Mouse (Mus musculus) activated CD4-positive, CD25-positive, alpha-beta regulatory T cell, adult 4 months (primary cell): ENCODE measurements at regions not wholly inside any gene's neighbourhood (a gene's known extent, or its start where the extent isn't known, plus 50 kb on each side); places are given as distances from the start of the nearest gene placed in this dataset.

ENCODE experiments used
- ATAC-seq: one replicate; pipeline ENCODE4 v1.8.0; 2017

GRCm38 (mm10) chr11:113032487-113033228, 250.6 kb downstream of the Sox9 start:
- no peak for ATAC-seq

GRCm38 (mm10) chr11:113034911-113035310, 252.9 kb downstream of the Sox9 start:
- no peak for ATAC-seq

GRCm38 (mm10) chr11:113037736-113038135, 255.7 kb downstream of the Sox9 start:
- no peak for ATAC-seq

- no peak for ATAC-seq
Observed at GRCm38 (mm10) chr11:113042710-113043109, 260.7 kb downstream of the Sox9 start.

GRCm38 (mm10) chr11:113046200-113047051, 264.4 kb downstream of the Sox9 start:
- ATAC-seq: no peak

GRCm38 (mm10) chr11:113048158-113048557, 266.1 kb downstream of the Sox9 start:
- ATAC-seq: no peak

GRCm38 (mm10) chr11:113049593-113049992, 267.6 kb downstream of the Sox9 start:
- no peak for ATAC-seq

- ATAC-seq: no peak
Observed at GRCm38 (mm10) chr11:113052536-113052935, 270.5 kb downstream of the Sox9 start.

GRCm38 (mm10) chr11:113056042-113056632, 274.1 kb downstream of the Sox9 start:
- no peak for ATAC-seq

GRCm38 (mm10) chr11:113056824-113057223, 274.8 kb downstream of the Sox9 start:
- no peak for ATAC-seq

- no peak for ATAC-seq
Observed at GRCm38 (mm10) chr11:113070365-113070764, 288.3 kb downstream of the Sox9 start.

- ATAC-seq: no peak
Observed at GRCm38 (mm10) chr11:113071942-113072341, 289.9 kb downstream of the Sox9 start.

- no peak for ATAC-seq
Observed at GRCm38 (mm10) chr11:113074328-113074727, 292.3 kb downstream of the Sox9 start.

GRCm38 (mm10) chr11:113076371-113076770, 294.3 kb downstream of the Sox9 start:
- no peak for ATAC-seq

- no peak for ATAC-seq
Observed at GRCm38 (mm10) chr11:113080311-113080710, 298.3 kb downstream of the Sox9 start.

- ATAC-seq: no peak
Observed at GRCm38 (mm10) chr11:113084442-113084841, 302.4 kb downstream of the Sox9 start.

- ATAC-seq: no peak
Observed at GRCm38 (mm10) chr11:113085556-113085955, 303.5 kb downstream of the Sox9 start.

GRCm38 (mm10) chr11:113087084-113087483, 305.1 kb downstream of the Sox9 start:
- ATAC-seq: no peak

GRCm38 (mm10) chr11:113089637-113090351, 307.8 kb downstream of the Sox9 start:
- no peak for ATAC-seq

GRCm38 (mm10) chr11:113091901-113092568, 310.0 kb downstream of the Sox9 start:
- no peak for ATAC-seq

GRCm38 (mm10) chr11:113093895-113094445, 311.9 kb downstream of the Sox9 start:
- no peak for ATAC-seq

GRCm38 (mm10) chr11:113095625-113096024, 313.6 kb downstream of the Sox9 start:
- ATAC-seq: no peak
